Mouse (Mus musculus): ENCODE measurements around the gene Pnmal1. TPM values are rescaled to one million over a fixed set of nuclear protein-coding genes. Genes with fewer than 3 reads are reported as not detected.

Gene Pnmal1
- polyA plus RNA-seq, 1 experiment from 2014 or later = 60.9 TPM

- no peak overlapping the region for H3K9ac ChIP-seq (replicated peaks; ENCODE audit: low read depth, low read length)
- 86% methylated on average over 11 of the region's 11 CpGs for WGBS
- no peak overlapping the region for H3K4me2 ChIP-seq (ENCODE audit: low read length)
- no peak overlapping the region for H3K4me3 ChIP-seq (replicated peaks; ENCODE audit: low read length)
- no peaks in the 10 kb centered on the region for H3K27me3 ChIP-seq (replicated peaks; ENCODE audit: control insufficient read depth, insufficient read depth, low read length)
- H3K9me3 ChIP-seq (ENCODE audit: control insufficient read depth, low read length) = no peaks in the 10 kb centered on the region
- H3K27ac ChIP-seq (ENCODE audit: low read length) = no peak overlapping the region
- ATAC-seq = no peak
- peaks cover 15% of the 10 kb centered on the region; the same call in 1 of the 2 replicates for H3K36me3 ChIP-seq (ENCODE audit: control insufficient read depth, insufficient read depth)
- peaks cover 32% of the 10 kb centered on the region for H3K4me1 ChIP-seq (replicated peaks; ENCODE audit: control insufficient read depth, insufficient read depth, low read length)
These were observed 42.0 kb upstream of the Pnmal1 start for GRCm38 (mm10) chr7:16917447-16917846.

DNA sequence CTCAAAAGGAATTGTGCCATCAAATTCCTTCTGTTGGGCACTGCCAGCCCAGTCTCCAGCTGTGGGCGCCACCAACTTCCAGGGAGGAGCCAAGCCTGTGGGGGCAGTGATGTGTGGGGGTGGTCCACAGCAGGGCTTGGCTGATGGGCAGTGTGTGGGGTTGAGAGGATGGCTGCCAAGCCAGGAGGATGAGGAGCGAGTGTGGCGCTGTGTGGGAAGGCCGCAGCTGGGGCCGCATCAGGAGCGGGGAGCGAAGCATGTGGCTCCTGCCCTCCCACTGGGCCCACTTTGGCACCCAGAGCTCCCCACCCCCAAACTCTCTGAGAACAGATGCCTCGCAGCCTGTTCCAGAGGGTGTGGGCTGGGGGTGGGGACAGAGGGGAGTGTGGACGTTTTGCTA is 41.5 kb upstream of the Pnmal1 start:
- no peaks in the 10 kb centered on the region for H3K9me3 ChIP-seq (ENCODE audit: control insufficient read depth, low read length)
- peaks cover 36% of the 10 kb centered on the region for H3K4me1 ChIP-seq (replicated peaks; ENCODE audit: control insufficient read depth, insufficient read depth, low read length)
- no peak overlapping the region for H3K27ac ChIP-seq (ENCODE audit: low read length)
- no peaks in the 10 kb centered on the region for H3K27me3 ChIP-seq (replicated peaks; ENCODE audit: control insufficient read depth, insufficient read depth, low read length)
- H3K9ac ChIP-seq (replicated peaks; ENCODE audit: low read depth, low read length) = no peak overlapping the region
- no peak overlapping the region for H3K4me3 ChIP-seq (replicated peaks; ENCODE audit: low read length)
- peaks cover 15% of the 10 kb centered on the region; the same call in 1 of the 2 replicates for H3K36me3 ChIP-seq (ENCODE audit: control insufficient read depth, insufficient read depth)
- H3K4me2 ChIP-seq (ENCODE audit: low read length) = no peak overlapping the region
- 68% methylated on average over 9 of the region's 9 CpGs for WGBS
- no peak for ATAC-seq

- H3K27ac ChIP-seq (ENCODE audit: low read length) = no peak overlapping the region
- ATAC-seq = no peak
- H3K9me3 ChIP-seq (ENCODE audit: control insufficient read depth, low read length) = no peaks in the 10 kb centered on the region
- H3K4me1 ChIP-seq (replicated peaks; ENCODE audit: control insufficient read depth, insufficient read depth, low read length) = peaks cover 36% of the 10 kb centered on the region
- no peaks in the 10 kb centered on the region for H3K27me3 ChIP-seq (replicated peaks; ENCODE audit: control insufficient read depth, insufficient read depth, low read length)
- H3K4me3 ChIP-seq (replicated peaks; ENCODE audit: low read length) = no peak overlapping the region
- no peak overlapping the region for H3K9ac ChIP-seq (replicated peaks; ENCODE audit: low read depth, low read length)
- WGBS = 79% methylated on average over 3 of the region's 3 CpGs
- no peak overlapping the region for H3K4me2 ChIP-seq (ENCODE audit: low read length)
- H3K36me3 ChIP-seq (ENCODE audit: control insufficient read depth, insufficient read depth) = peaks cover 15% of the 10 kb centered on the region; the same call in 1 of the 2 replicates
These were observed 40.8 kb upstream of the Pnmal1 start for GRCm38 (mm10) chr7:16918670-16919069.

- H3K4me1 ChIP-seq (replicated peaks; ENCODE audit: control insufficient read depth, insufficient read depth, low read length) = peaks cover 36% of the 10 kb centered on the region
- no peak for ATAC-seq
- H3K4me2 ChIP-seq (ENCODE audit: low read length) = peak overlapping the region; percentile 28
- H3K27ac ChIP-seq (ENCODE audit: low read length) = no peak overlapping the region
- no peaks in the 10 kb centered on the region for H3K9me3 ChIP-seq (ENCODE audit: control insufficient read depth, low read length)
- no peak overlapping the region; the same call in 1 of the 2 replicates for H3K4me3 ChIP-seq (replicated peaks; ENCODE audit: low read length)
- H3K36me3 ChIP-seq (ENCODE audit: control insufficient read depth, insufficient read depth) = peaks cover 15% of the 10 kb centered on the region; the same call in 1 of the 2 replicates
- WGBS = 79% methylated on average over 13 of the region's 13 CpGs
- H3K27me3 ChIP-seq (replicated peaks; ENCODE audit: control insufficient read depth, insufficient read depth, low read length) = no peaks in the 10 kb centered on the region
- peak overlapping the region; percentile 20 for H3K9ac ChIP-seq (replicated peaks; ENCODE audit: low read depth, low read length)
These were observed 39.9 kb upstream of the Pnmal1 start for GRCm38 (mm10) chr7:16919395-16920149.

- no peaks in the 10 kb centered on the region for H3K9me3 ChIP-seq (ENCODE audit: control insufficient read depth, low read length)
- no peak for ATAC-seq
- peak overlapping the region; percentile 28 for H3K4me2 ChIP-seq (ENCODE audit: low read length)
- H3K4me3 ChIP-seq (replicated peaks; ENCODE audit: low read length) = no peak overlapping the region; the same call in 1 of the 2 replicates
- no peak overlapping the region for H3K27ac ChIP-seq (ENCODE audit: low read length)
- H3K36me3 ChIP-seq (ENCODE audit: control insufficient read depth, insufficient read depth) = peaks cover 13% of the 10 kb centered on the region; the same call in 1 of the 2 replicates
- peaks cover 39% of the 10 kb centered on the region for H3K4me1 ChIP-seq (replicated peaks; ENCODE audit: control insufficient read depth, insufficient read depth, low read length)
- H3K27me3 ChIP-seq (replicated peaks; ENCODE audit: control insufficient read depth, insufficient read depth, low read length) = no peaks in the 10 kb centered on the region
- H3K9ac ChIP-seq (replicated peaks; ENCODE audit: low read depth, low read length) = peak overlapping the region; percentile 20
- 75% methylated on average over 7 of the region's 7 CpGs for WGBS
These were observed 39.3 kb upstream of the Pnmal1 start for GRCm38 (mm10) chr7:16920150-16920579.

DNA sequence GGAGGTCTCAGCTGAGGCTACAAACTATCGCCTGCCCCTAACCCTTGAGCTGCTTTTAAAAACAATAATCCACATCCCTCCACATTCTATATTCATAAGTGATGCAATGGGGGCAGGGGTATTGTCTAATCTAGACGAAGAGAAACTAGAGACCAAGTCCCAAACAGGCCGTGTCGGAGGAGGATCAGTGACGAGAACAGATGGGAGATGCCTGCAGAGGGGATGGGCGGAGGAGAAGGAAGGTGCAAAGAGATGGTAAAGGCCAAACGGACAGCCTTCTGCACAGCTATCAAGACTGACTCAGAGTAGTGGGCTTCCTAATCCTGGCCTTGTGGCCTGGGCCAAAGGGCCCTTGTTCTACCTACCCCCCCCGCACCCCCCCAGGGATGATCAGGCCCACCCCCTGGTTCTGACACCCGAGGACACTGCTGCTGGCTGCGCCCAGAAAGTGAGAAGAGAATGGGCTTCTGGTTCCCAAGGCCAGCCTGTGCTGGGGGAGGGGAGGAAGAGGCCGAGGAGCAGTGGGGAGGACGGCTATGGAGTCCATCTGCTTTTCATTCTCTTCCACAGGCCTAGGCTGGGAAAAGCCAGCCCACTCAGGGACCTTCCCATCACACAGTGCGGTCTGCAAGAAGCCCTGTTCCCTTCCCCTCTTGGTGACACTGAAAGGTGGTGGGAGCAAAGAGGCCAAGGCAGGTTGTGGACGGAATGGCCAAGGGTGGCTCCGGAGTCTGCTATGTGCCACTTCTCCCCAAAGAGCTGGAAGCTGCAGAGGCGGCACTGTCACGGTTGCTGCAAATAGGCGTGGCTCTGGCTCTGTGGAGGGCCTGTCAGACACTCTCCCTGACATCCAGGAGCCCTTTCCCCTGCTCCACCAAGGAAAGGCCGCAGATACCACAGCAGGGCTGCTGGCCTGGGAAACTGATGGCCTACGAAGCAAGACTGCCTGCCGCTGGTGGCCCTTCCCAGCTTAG is 38.4 kb upstream of the Pnmal1 start:
- Histone ChIP-seq H3K4me2 (ENCODE audit: low read length) (peak overlapping the region; percentile 91), H3K27me3 (replicated peaks; ENCODE audit: control insufficient read depth, insufficient read depth, low read length) (no peaks in the 10 kb centered on the region), H3K4me3 (replicated peaks; ENCODE audit: low read length) (peak overlapping the region; percentile 89), H3K36me3 (ENCODE audit: control insufficient read depth, insufficient read depth) (peaks cover 8% of the 10 kb centered on the region; the same call in 1 of the 2 replicates), H3K9me3 (ENCODE audit: control insufficient read depth, low read length) (no peaks in the 10 kb centered on the region), H3K27ac (ENCODE audit: low read length) (peak overlapping the region; percentile 100), H3K4me1 (replicated peaks; ENCODE audit: control insufficient read depth, insufficient read depth, low read length) (peaks cover 39% of the 10 kb centered on the region), H3K9ac (replicated peaks; ENCODE audit: low read depth, low read length) (peak overlapping the region; percentile 99)
- 38% methylated on average over 21 of the region's 21 CpGs for WGBS
- no peak for ATAC-seq

DNA sequence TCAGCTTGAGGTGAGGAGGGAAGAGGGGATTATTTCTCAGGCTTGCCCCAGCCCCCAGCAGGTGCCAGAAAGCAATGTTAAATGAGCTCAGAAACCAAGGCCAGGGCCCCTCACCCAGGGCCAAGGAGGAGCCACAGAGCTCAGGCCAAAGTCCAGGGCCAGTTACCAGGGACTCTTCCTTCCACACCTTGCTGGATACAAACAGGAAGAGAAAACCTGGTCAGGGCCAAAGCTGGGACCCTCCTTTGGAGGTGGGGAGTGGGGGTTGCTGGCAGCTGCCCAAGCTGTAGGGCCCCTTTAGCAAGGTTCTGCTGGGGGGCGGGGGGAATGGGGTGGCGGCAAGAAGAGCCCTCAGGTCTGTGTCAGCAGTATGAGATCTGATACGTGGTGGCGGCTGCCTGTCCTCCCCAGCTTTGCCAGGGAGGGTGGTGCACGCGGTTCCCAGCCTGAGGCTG is 37.6 kb upstream of the Pnmal1 start:
- H3K4me2 ChIP-seq (ENCODE audit: low read length) = peak overlapping the region; percentile 91
- H3K9me3 ChIP-seq (ENCODE audit: control insufficient read depth, low read length) = no peaks in the 10 kb centered on the region
- ATAC-seq = no peak
- H3K27me3 ChIP-seq (replicated peaks; ENCODE audit: control insufficient read depth, insufficient read depth, low read length) = no peaks in the 10 kb centered on the region
- H3K4me3 ChIP-seq (replicated peaks; ENCODE audit: low read length) = peak overlapping the region; percentile 89
- WGBS = 49% methylated on average over 6 of the region's 6 CpGs
- peaks cover 7% of the 10 kb centered on the region; the same call in 1 of the 2 replicates for H3K36me3 ChIP-seq (ENCODE audit: control insufficient read depth, insufficient read depth)
- H3K4me1 ChIP-seq (replicated peaks; ENCODE audit: control insufficient read depth, insufficient read depth, low read length) = peaks cover 39% of the 10 kb centered on the region
- H3K9ac ChIP-seq (replicated peaks; ENCODE audit: low read depth, low read length) = peak overlapping the region; percentile 99
- H3K27ac ChIP-seq (ENCODE audit: low read length) = peak overlapping the region; percentile 100

DNA sequence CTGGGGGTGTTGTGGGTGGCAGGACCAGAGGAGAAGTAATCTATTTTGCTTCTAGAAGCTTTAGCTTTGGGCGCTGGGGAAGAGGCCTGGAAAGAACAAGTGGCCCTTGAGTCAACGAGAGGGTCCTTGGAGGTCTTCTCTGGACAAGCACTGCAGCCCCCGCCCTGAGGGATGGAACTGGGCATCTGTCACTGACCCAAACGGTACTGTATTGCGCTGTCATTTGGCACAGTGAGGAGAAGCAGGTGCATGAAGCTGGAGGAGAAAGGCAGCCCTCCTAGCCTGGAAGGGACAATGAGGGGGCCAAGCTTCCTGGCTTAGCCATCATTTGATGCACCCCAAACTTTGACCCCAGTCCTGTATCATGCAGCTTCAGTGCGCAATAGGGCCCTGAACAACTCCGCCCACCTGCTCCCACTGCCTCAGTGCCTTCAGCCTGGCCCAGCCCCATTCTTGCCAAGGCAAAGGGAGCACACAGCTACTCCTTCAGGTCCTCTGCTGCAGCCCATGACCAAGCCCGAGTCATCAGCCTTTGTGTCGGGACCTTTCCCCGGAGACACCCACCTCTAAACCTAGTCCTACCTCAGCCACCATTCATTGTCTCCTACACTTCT is 37.0 kb upstream of the Pnmal1 start:
- Histone ChIP-seq H3K27ac (ENCODE audit: low read length) (peak overlapping the region; percentile 100), H3K9ac (replicated peaks; ENCODE audit: low read depth, low read length) (peak overlapping the region; percentile 99), H3K9me3 (ENCODE audit: control insufficient read depth, low read length) (no peaks in the 10 kb centered on the region), H3K4me2 (ENCODE audit: low read length) (peak overlapping the region; percentile 91), H3K4me1 (replicated peaks; ENCODE audit: control insufficient read depth, insufficient read depth, low read length) (peaks cover 39% of the 10 kb centered on the region), H3K36me3 (ENCODE audit: control insufficient read depth, insufficient read depth) (peaks cover 3% of the 10 kb centered on the region; the same call in 1 of the 2 replicates), H3K27me3 (replicated peaks; ENCODE audit: control insufficient read depth, insufficient read depth, low read length) (no peaks in the 10 kb centered on the region), H3K4me3 (replicated peaks; ENCODE audit: low read length) (peak overlapping the region; percentile 89)
- ATAC-seq = no peak
- WGBS = 32% methylated on average over 10 of the region's 10 CpGs
